Mouse (Mus musculus): ENCODE results near the gene Smad6. TPM values are rescaled to one million over a fixed set of nuclear protein-coding genes. Genes with fewer than 3 reads are reported as not detected.

The Smad6 gene
- polyA plus RNA-seq, 1 experiment, result 34.5 TPM

GRCm38 (mm10) chr9:64042911-64043310, 21.1 kb upstream of the Smad6 start:
- Histone ChIP-seq H3K4me3 (ENCODE audit: control insufficient read depth, low read depth, low read length) (no peak overlapping the region), H3K36me3 (ENCODE audit: control insufficient read depth, insufficient read depth, low read length) (no peaks in the 10 kb centered on the region), H3K4me1 (ENCODE audit: control insufficient read depth, insufficient read depth, low read length) (no peaks in the 10 kb centered on the region), H3K27ac (ENCODE audit: control insufficient read depth, insufficient read depth, low read depth, low read length) (no peak overlapping the region), H3K27me3 (ENCODE audit: control insufficient read depth, insufficient read depth, low read length) (no peaks in the 10 kb centered on the region)
- TF ChIP-seq CTCF (IDR thresholded peaks at IDR 0.05; ENCODE audit: control insufficient read depth, insufficient read depth, insufficient replicate concordance, low read depth, low read length), result no peak
- TF ChIP-seq POLR2A (IDR thresholded peaks at IDR 0.05; ENCODE audit: control insufficient read depth, low read depth, low read length), result no peak

- Histone ChIP-seq H3K4me3 (ENCODE audit: control insufficient read depth, low read depth, low read length) (no peak overlapping the region), H3K36me3 (ENCODE audit: control insufficient read depth, insufficient read depth, low read length) (no peaks in the 10 kb centered on the region), H3K4me1 (ENCODE audit: control insufficient read depth, insufficient read depth, low read length) (no peaks in the 10 kb centered on the region), H3K27me3 (ENCODE audit: control insufficient read depth, insufficient read depth, low read length) (no peaks in the 10 kb centered on the region), H3K27ac (ENCODE audit: control insufficient read depth, insufficient read depth, low read depth, low read length) (no peak overlapping the region)
- TF ChIP-seq POLR2A (IDR thresholded peaks at IDR 0.05; ENCODE audit: control insufficient read depth, low read depth, low read length), result no peak
- no peak for TF ChIP-seq CTCF (IDR thresholded peaks at IDR 0.05; ENCODE audit: control insufficient read depth, insufficient read depth, insufficient replicate concordance, low read depth, low read length)
Measured at GRCm38 (mm10) chr9:64042216-64042615, 20.4 kb upstream of the Smad6 start.

GRCm38 (mm10) chr9:64029908-64030631, 8.2 kb upstream of the Smad6 start:
- Histone ChIP-seq H3K27me3 (ENCODE audit: control insufficient read depth, insufficient read depth, low read length) (no peaks in the 10 kb centered on the region), H3K4me3 (ENCODE audit: control insufficient read depth, low read depth, low read length) (no peak overlapping the region), H3K27ac (ENCODE audit: control insufficient read depth, insufficient read depth, low read depth, low read length) (no peak overlapping the region), H3K4me1 (ENCODE audit: control insufficient read depth, insufficient read depth, low read length) (no peaks in the 10 kb centered on the region), H3K36me3 (ENCODE audit: control insufficient read depth, insufficient read depth, low read length) (no peaks in the 10 kb centered on the region)
- TF ChIP-seq CTCF (IDR thresholded peaks at IDR 0.05; ENCODE audit: control insufficient read depth, insufficient read depth, insufficient replicate concordance, low read depth, low read length) (no peak), POLR2A (IDR thresholded peaks at IDR 0.05; ENCODE audit: control insufficient read depth, low read depth, low read length) (no peak)

- Histone ChIP-seq H3K36me3 (ENCODE audit: control insufficient read depth, insufficient read depth, low read length) (no peaks in the 10 kb centered on the region), H3K27me3 (ENCODE audit: control insufficient read depth, insufficient read depth, low read length) (no peaks in the 10 kb centered on the region; the same call in 1 of the 2 replicates), H3K4me3 (ENCODE audit: control insufficient read depth, low read depth, low read length) (no peak overlapping the region), H3K27ac (ENCODE audit: control insufficient read depth, insufficient read depth, low read depth, low read length) (no peak overlapping the region), H3K4me1 (ENCODE audit: control insufficient read depth, insufficient read depth, low read length) (peaks cover 10% of the 10 kb centered on the region)
- TF ChIP-seq POLR2A (IDR thresholded peaks at IDR 0.05; ENCODE audit: control insufficient read depth, low read depth, low read length), result no peak
- no peak for TF ChIP-seq CTCF (IDR thresholded peaks at IDR 0.05; ENCODE audit: control insufficient read depth, insufficient read depth, insufficient replicate concordance, low read depth, low read length)
Measured at GRCm38 (mm10) chr9:64025565-64025964, 3.7 kb upstream of the Smad6 start.

- no peak overlapping the region for H3K27ac ChIP-seq (ENCODE audit: control insufficient read depth, insufficient read depth, low read depth, low read length)
- H3K36me3 ChIP-seq (ENCODE audit: control insufficient read depth, insufficient read depth, low read length), result no peaks in the 10 kb centered on the region
- no peaks in the 10 kb centered on the region; the same call in 1 of the 2 replicates for H3K27me3 ChIP-seq (ENCODE audit: control insufficient read depth, insufficient read depth, low read length)
- H3K4me1 ChIP-seq (ENCODE audit: control insufficient read depth, insufficient read depth, low read length), result peaks cover 10% of the 10 kb centered on the region
- TF ChIP-seq CTCF (IDR thresholded peaks at IDR 0.05; ENCODE audit: control insufficient read depth, insufficient read depth, insufficient replicate concordance, low read depth, low read length) (no peak), POLR2A (IDR thresholded peaks at IDR 0.05; ENCODE audit: control insufficient read depth, low read depth, low read length) (no peak)
- H3K4me3 ChIP-seq (ENCODE audit: control insufficient read depth, low read depth, low read length), result no peak overlapping the region
Measured at GRCm38 (mm10) chr9:64024976-64025375, 3.1 kb upstream of the Smad6 start.

- no peaks in the 10 kb centered on the region; the same call in 1 of the 2 replicates for H3K27me3 ChIP-seq (ENCODE audit: control insufficient read depth, insufficient read depth, low read length)
- H3K4me3 ChIP-seq (ENCODE audit: control insufficient read depth, low read depth, low read length), result peak overlapping the region; percentile 75
- H3K27ac ChIP-seq (ENCODE audit: control insufficient read depth, insufficient read depth, low read depth, low read length), result no peak overlapping the region
- TF ChIP-seq POLR2A (IDR thresholded peaks at IDR 0.05; ENCODE audit: control insufficient read depth, low read depth, low read length), result no peak
- TF ChIP-seq CTCF (IDR thresholded peaks at IDR 0.05; ENCODE audit: control insufficient read depth, insufficient read depth, insufficient replicate concordance, low read depth, low read length), result no peak
- peaks cover 17% of the 10 kb centered on the region for H3K4me1 ChIP-seq (ENCODE audit: control insufficient read depth, insufficient read depth, low read length)
- no peaks in the 10 kb centered on the region for H3K36me3 ChIP-seq (ENCODE audit: control insufficient read depth, insufficient read depth, low read length)
Measured at GRCm38 (mm10) chr9:64022562-64023366, 905 bp upstream of the Smad6 start.

GRCm38 (mm10) chr9:64021319-64021850, 474 bp downstream of the Smad6 start:
- Histone ChIP-seq H3K36me3 (ENCODE audit: control insufficient read depth, insufficient read depth, low read length) (no peaks in the 10 kb centered on the region), H3K4me3 (ENCODE audit: control insufficient read depth, low read depth, low read length) (peak overlapping the region; percentile 78), H3K4me1 (ENCODE audit: control insufficient read depth, insufficient read depth, low read length) (peaks cover 23% of the 10 kb centered on the region), H3K27ac (ENCODE audit: control insufficient read depth, insufficient read depth, low read depth, low read length) (no peak overlapping the region), H3K27me3 (ENCODE audit: control insufficient read depth, insufficient read depth, low read length) (no peaks in the 10 kb centered on the region; the same call in 1 of the 2 replicates)
- TF ChIP-seq POLR2A (IDR thresholded peaks at IDR 0.05; ENCODE audit: control insufficient read depth, low read depth, low read length), result no peak
- TF ChIP-seq CTCF (IDR thresholded peaks at IDR 0.05; ENCODE audit: control insufficient read depth, insufficient read depth, insufficient replicate concordance, low read depth, low read length), result no peak

Data from testis, adult 2 months (tissue).